Mouse (Mus musculus): ENCODE data around the gene Vmn2r43.
"Not testable (repeated sequence)": the region's sequence is repeated elsewhere in the genome, so short reads cannot be mapped to it uniquely, and the experiment has no call there.

Vmn2r43 gene

DNA sequence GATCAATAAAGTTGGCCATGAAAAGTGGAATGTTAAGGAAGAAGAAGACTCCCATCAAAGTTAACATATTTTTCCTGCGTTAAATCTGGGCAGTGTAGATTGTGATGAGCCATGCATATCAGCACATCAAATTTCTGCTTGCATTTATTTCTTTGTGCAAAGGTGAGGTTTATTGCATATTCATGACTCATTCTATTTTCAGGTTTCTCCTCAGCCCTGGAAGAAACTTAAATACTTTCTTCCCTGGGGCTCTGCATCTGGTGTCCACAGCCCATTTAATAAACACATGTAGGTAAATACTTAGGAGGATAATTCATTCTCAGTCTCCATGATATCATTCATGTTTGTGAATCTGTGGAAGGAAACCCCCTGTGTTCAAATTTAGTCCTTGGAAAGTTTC, at the start of gene Vmn2r43:
Gene Vmn2r43 (minus strand): TSS at position 101 of the 400 bp plus-strand sequence.
- DNase-seq, result not testable (repeated sequence)

DNA sequence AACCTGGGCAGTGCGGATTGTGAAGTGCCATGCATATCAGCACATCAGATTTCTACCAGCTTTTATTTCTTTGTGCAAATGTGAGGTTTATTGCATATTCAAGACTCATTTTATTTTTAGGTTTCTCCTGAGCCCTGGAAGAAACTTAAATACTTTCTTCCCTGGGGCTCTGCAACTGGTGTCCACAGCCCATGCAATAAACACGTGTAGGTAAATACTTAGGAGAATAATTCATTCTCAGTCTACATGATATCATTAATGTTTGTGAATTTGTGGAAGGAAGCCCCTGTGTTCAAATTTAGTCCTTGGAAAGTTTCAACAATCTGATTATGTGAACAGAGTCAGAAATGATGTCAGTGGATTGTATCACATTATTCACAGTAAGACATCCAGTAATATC, 60.2 kb downstream of the Vmn2r43 start, which contains the start of gene Vmn2r42:
Gene Vmn2r42 (minus strand): TSS at position 101 of the 400 bp plus-strand sequence.
- DNase-seq, result not testable (repeated sequence)

Data from lung, postnatal 36 days (tissue).